Mouse (Mus musculus): ENCODE measurements at regions not wholly inside any gene's neighbourhood (a gene's known extent, or its start where the extent isn't known, plus 50 kb on each side); places are given as distances from the start of the nearest gene placed in this dataset.

DNA sequence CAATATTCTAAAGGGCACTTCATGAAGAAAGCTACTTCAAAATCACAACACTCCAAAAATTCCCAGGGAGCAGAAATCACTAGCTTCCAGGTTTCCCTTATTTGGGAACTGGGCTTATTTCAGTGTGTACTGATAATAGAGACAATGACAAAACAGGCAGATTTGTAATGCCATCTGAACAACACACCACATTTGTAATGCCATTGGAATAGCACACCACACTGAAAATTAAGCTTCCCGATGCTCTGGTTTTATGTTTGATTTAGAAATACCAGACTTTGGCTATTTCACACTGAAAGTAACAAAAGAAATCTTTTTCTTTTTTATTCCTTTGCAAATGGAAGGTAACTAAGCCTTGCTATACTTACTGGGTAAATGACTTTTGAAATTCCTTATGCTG, 343.5 kb upstream of the Cdh20 start:
- no peak for DNase-seq (ENCODE audit: low spot score in 2 of 2)

DNA sequence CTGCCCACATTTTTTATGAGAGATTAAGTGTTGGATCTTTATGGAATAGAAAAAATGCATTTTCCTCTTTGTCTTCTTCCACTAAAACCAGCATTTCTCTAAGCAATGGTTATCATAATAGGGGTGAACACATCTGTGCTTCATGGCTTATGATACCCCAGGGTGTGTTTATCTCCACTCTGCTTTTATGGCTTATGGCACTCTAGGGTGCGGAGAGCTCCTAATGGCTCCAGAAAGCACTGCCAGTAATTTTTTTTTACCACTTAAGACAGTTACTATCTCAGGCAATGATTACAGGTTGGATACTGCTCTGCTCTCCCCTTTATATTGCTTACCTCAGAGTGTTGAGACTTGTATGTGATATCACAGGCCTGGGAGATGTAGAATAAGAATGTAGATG, 343.0 kb upstream of the Cdh20 start:
- no peak for DNase-seq (ENCODE audit: low spot score in 2 of 2)

DNA sequence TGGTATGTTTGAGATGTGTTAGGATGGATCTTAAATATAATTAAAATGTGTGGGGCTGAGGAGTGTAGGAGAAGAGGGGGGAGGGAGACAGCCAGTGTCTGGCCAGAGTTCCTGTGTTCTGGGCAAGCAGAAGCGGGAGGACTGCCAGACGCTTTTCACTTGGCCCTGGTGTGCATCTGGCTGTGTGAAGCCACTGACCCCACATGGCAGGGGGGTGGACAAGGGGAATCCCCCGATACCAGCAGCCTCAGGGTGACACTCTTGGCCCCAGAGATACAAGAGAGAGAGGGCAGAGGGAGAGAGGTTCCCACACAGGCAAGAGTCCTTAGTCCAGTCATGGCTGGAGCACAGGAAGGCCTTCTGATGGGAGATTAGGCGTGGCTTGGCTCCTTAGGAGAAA, 318.7 kb upstream of the Cdh20 start:
- peak; percentile 40 for DNase-seq (ENCODE audit: low spot score in 2 of 2)

DNA sequence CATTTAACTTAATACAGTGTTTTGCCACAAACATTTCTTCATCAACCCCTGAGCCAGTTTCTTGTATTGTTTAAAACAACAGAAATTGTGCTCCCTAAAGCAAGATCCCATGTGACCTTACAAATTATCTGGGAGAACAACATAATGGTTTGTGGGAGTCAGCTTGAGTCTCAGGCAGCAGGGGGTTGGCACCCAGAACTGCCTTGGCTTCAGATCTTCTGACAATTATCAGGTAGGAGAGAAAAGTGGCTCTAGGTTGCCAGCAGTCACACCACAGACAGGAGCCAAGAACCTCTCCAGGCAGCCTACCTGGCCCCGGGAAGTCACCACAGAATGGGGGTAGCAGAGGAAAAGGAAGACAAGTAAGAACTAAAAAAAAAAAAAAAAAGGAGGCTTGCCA, 299.8 kb upstream of the Cdh20 start:
- no peak for DNase-seq (ENCODE audit: low spot score in 2 of 2)

DNA sequence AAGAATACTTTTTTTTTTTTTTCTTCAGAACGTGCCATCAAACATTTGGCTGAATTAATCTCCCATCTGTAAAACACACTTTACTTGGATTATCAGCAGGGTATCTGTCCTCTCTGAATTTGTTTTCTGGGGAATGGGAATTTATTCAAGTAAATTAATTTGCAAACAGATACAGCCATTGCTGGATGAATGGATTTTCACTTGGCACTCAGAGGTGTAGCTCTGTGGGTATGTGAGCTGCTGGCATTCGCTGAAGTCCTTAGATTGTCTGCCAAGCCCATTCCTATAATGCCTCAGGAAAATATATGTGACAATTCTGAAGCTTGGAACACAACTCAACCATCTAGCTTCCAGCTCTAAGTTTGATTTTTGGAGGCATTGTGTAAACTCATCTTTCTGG, 288.6 kb upstream of the Cdh20 start:
- no peak for DNase-seq (ENCODE audit: low spot score in 2 of 2)
